Mouse (Mus musculus): ENCODE measurements around the gene Ucp3. TPM values are rescaled to one million over a fixed set of nuclear protein-coding genes. Genes with fewer than 3 reads are reported as not detected.

The Ucp3 gene
- polyA plus RNA-seq, 1 experiment from 2014 or later = not detected

GRCm38 (mm10) chr7:100495042-100495441 lies 22.3 kb downstream of the Ucp3 start:
- Histone ChIP-seq H3K4me1 (peaks cover 36% of the 10 kb centered on the region), H3K27me3 (replicated peaks) (peaks cover 10% of the 10 kb centered on the region; the same call in 1 of the 2 replicates), H3K4me3 (no peak overlapping the region), H3K36me3 (peaks cover 11% of the 10 kb centered on the region; the same call in 1 of the 2 replicates), H3K9ac (0 out of 2 replicates have a peak overlapping the region, but pooled peaks have one; percentile 17), H3K4me2 (replicated peaks) (peak overlapping the region; percentile 86), H3K9me3 (no peaks in the 10 kb centered on the region), H3K27ac (no peak overlapping the region)
- 63% methylated on average over 8 of the region's 8 CpGs for WGBS
- ATAC-seq (ENCODE audit: low FRiP score, low read depth) = no peak

GRCm38 (mm10) chr7:100495581-100496251 lies 22.9 kb downstream of the Ucp3 start:
- H3K4me2 ChIP-seq (replicated peaks) = peak overlapping the region; percentile 86
- H3K4me3 ChIP-seq = no peak overlapping the region
- no peak overlapping the region for H3K27ac ChIP-seq
- no peaks in the 10 kb centered on the region for H3K9me3 ChIP-seq
- peaks cover 36% of the 10 kb centered on the region for H3K4me1 ChIP-seq
- WGBS = 31% methylated on average over 11 of the region's 11 CpGs
- H3K9ac ChIP-seq = 0 out of 2 replicates have a peak overlapping the region, but pooled peaks have one; percentile 17
- ATAC-seq (ENCODE audit: low FRiP score, low read depth) = peak; percentile 59
- H3K36me3 ChIP-seq = peaks cover 11% of the 10 kb centered on the region; the same call in 1 of the 2 replicates
- peaks cover 10% of the 10 kb centered on the region; the same call in 1 of the 2 replicates for H3K27me3 ChIP-seq (replicated peaks)

DNA sequence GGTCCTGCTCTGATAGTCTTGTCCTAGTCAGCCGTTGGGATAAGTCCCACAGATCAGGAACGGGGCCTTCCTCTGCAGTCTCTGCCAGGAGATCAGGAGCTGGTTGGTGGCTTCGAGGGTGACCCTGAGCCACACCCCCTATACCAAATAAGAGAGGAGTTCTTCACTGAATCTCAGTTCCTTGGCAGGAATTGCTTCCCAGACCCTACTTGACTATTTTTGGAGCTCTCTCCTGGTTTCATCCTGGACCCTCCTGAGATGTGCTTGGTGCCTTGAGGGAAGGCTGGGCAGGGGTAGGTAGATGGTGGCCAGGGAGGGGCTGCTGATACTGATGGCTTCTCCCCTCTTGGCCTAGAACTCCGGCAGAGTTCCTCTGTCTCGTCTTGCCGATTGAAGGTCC lies 23.6 kb downstream of the Ucp3 start:
- no peaks in the 10 kb centered on the region for H3K9me3 ChIP-seq
- H3K4me2 ChIP-seq (replicated peaks) = peak overlapping the region; percentile 86
- 80% methylated on average over 6 of the region's 6 CpGs for WGBS
- H3K27ac ChIP-seq = no peak overlapping the region
- peaks cover 11% of the 10 kb centered on the region; the same call in 1 of the 2 replicates for H3K36me3 ChIP-seq
- H3K4me1 ChIP-seq = peaks cover 36% of the 10 kb centered on the region
- no peak for ATAC-seq (ENCODE audit: low FRiP score, low read depth)
- no peak overlapping the region for H3K9ac ChIP-seq
- peaks cover 10% of the 10 kb centered on the region; the same call in 1 of the 2 replicates for H3K27me3 ChIP-seq (replicated peaks)
- H3K4me3 ChIP-seq = no peak overlapping the region

GRCm38 (mm10) chr7:100496791-100497190 lies 24.0 kb downstream of the Ucp3 start:
- 97% methylated on average over 9 of the region's 9 CpGs for WGBS
- Histone ChIP-seq H3K4me2 (replicated peaks) (no peak overlapping the region), H3K27me3 (replicated peaks) (peaks cover 10% of the 10 kb centered on the region; the same call in 1 of the 2 replicates), H3K9me3 (no peaks in the 10 kb centered on the region), H3K4me1 (peaks cover 36% of the 10 kb centered on the region), H3K36me3 (peaks cover 11% of the 10 kb centered on the region; the same call in 1 of the 2 replicates), H3K4me3 (no peak overlapping the region), H3K27ac (no peak overlapping the region), H3K9ac (no peak overlapping the region)
- ATAC-seq (ENCODE audit: low FRiP score, low read depth) = no peak

- 89% methylated on average over 4 of the region's 4 CpGs for WGBS
- H3K27me3 ChIP-seq (replicated peaks) = peaks cover 8% of the 10 kb centered on the region; the same call in 1 of the 2 replicates
- H3K4me2 ChIP-seq (replicated peaks) = no peak overlapping the region
- no peak overlapping the region for H3K27ac ChIP-seq
- no peak for ATAC-seq (ENCODE audit: low FRiP score, low read depth)
- H3K9ac ChIP-seq = no peak overlapping the region
- H3K4me3 ChIP-seq = no peak overlapping the region
- H3K36me3 ChIP-seq = peaks cover 11% of the 10 kb centered on the region; the same call in 1 of the 2 replicates
- H3K9me3 ChIP-seq = no peaks in the 10 kb centered on the region
- peaks cover 34% of the 10 kb centered on the region for H3K4me1 ChIP-seq
These were observed 24.6 kb downstream of the Ucp3 start for GRCm38 (mm10) chr7:100497402-100497801.

GRCm38 (mm10) chr7:100497982-100498381 lies 25.2 kb downstream of the Ucp3 start:
- no peak overlapping the region for H3K4me2 ChIP-seq (replicated peaks)
- no peaks in the 10 kb centered on the region for H3K9me3 ChIP-seq
- H3K36me3 ChIP-seq = peaks cover 11% of the 10 kb centered on the region; the same call in 1 of the 2 replicates
- H3K9ac ChIP-seq = no peak overlapping the region
- no peak overlapping the region for H3K27ac ChIP-seq
- no peak overlapping the region for H3K4me3 ChIP-seq
- 0 out of 2 replicates have a peak, but pooled peaks cover 3% of the 10 kb centered on the region for H3K27me3 ChIP-seq (replicated peaks)
- WGBS = 91% methylated on average over 13 of the region's 13 CpGs
- ATAC-seq (ENCODE audit: low FRiP score, low read depth) = no peak
- peaks cover 29% of the 10 kb centered on the region for H3K4me1 ChIP-seq

DNA sequence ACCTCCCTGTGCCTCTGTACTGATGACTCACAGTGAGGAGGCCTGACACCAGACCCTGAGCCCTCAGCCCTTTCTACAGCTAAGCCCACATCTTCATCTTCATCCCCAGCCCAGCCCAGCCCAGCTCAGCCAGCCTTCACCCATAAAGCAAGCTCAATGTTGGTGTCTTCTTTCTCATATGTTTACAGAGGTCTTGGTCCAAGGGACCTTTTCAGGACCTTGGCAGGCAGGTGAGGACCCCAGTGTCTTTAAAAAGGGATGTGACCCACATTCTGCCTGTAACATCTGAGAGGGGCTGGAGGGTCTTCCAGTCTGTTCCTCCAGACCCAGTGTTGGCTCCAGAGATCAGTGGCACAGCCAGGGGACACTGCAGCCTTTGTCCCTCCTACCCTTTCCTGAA lies 26.7 kb downstream of the Ucp3 start:
- Histone ChIP-seq H3K4me3 (no peak overlapping the region), H3K4me1 (peaks cover 18% of the 10 kb centered on the region), H3K9ac (no peak overlapping the region), H3K27me3 (replicated peaks) (no peaks in the 10 kb centered on the region), H3K36me3 (peaks cover 11% of the 10 kb centered on the region; the same call in 1 of the 2 replicates), H3K9me3 (no peaks in the 10 kb centered on the region), H3K27ac (no peak overlapping the region), H3K4me2 (replicated peaks) (no peak overlapping the region)
- no peak for ATAC-seq (ENCODE audit: low FRiP score, low read depth)

DNA sequence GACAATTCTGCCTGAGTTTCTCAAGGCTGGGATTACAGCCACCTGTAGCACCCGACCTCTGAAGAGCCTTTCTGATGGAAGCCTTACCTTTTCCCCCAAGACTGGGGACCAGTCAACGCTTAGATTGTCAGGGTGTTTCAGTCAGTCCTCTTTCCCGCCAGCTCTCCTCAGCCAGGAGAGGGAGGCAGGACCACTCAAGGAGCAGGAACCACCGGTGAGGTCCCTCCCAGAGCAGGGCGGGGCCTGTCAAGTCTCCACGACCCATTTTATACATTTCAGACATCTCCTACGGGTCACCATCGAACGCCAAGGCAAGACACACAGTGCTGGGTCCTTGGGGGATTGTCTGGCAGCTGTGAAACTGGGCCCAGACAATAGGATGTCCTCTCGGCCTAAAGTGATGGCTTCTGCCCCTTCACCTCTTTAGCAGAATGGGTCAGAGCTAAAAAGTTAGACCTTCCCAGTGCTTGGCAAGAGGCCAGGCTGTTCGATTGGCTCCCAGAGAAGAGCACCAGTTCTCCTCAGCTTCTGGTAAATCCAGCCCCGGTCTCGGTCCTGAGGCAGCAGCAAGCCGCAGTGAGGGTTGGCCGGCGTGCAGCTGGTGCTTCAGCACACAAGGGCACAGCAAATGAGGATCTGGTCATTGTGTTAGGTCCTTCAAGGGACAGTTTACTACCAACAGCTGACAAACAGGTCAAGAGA lies 27.6 kb downstream of the Ucp3 start:
- no peak for ATAC-seq (ENCODE audit: low FRiP score, low read depth)

DNA sequence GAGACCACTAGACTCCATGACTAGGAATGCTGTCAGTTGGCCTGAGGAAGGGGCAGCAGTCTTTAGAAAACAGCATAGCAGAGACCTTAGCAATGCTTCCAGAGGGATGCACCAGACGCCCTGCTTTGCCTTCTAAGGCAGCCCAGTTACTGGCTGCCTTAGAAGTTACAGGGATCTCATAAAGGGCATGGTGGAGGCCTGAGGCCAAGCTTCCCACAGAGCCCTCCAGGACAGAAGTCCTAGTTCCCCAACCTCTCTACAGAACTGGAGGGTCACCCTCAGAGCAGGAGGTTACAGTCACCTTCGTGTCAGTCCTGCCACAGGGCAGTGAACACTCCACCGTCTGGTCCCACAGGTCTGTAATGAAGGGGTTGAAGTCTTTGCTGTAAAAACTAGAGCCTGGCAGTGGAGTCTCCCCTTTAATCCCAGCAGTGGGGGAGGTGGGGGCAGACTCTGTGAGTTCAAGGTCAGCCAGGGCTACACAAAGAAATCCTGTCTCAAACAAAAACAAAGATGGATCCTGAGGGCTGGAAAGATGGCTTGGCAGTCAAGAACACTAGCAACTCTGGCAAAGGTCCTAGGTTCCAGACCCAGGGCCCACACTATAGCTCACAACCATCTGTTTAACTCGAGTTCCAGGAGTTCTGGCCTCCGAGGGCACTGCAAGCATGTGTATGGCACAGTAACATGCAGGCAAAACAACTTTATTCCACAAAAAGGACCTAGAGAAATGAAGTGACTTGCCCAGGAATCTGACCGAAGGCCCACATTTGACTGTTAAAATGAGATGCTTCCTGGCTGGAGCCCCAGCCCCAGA lies 28.4 kb downstream of the Ucp3 start:
- H3K4me3 ChIP-seq = no peak overlapping the region
- H3K9ac ChIP-seq = no peak overlapping the region
- H3K4me1 ChIP-seq = peaks cover 4% of the 10 kb centered on the region; the same call in 1 of the 2 replicates
- H3K27me3 ChIP-seq (replicated peaks) = no peaks in the 10 kb centered on the region
- H3K9me3 ChIP-seq = no peaks in the 10 kb centered on the region
- 73% methylated on average over 6 of the region's 6 CpGs for WGBS
- no peak for ATAC-seq (ENCODE audit: low FRiP score, low read depth)
- no peak overlapping the region for H3K4me2 ChIP-seq (replicated peaks)
- peaks cover 11% of the 10 kb centered on the region; the same call in 1 of the 2 replicates for H3K36me3 ChIP-seq
- no peak overlapping the region for H3K27ac ChIP-seq

More for the DNA sequence above, 27.6 kb downstream of the Ucp3 start:
- peaks cover 11% of the 10 kb centered on the region; the same call in 1 of the 2 replicates for H3K36me3 ChIP-seq
- no peaks in the 10 kb centered on the region for H3K27me3 ChIP-seq (replicated peaks)
- no peak overlapping the region for H3K27ac ChIP-seq
- no peak overlapping the region for H3K4me3 ChIP-seq
- no peak overlapping the region for H3K4me2 ChIP-seq (replicated peaks)
- no peak overlapping the region for H3K9ac ChIP-seq
- H3K9me3 ChIP-seq = no peaks in the 10 kb centered on the region
- WGBS = 70% methylated on average over 16 of the region's 16 CpGs
- H3K4me1 ChIP-seq = peaks cover 12% of the 10 kb centered on the region

DNA sequence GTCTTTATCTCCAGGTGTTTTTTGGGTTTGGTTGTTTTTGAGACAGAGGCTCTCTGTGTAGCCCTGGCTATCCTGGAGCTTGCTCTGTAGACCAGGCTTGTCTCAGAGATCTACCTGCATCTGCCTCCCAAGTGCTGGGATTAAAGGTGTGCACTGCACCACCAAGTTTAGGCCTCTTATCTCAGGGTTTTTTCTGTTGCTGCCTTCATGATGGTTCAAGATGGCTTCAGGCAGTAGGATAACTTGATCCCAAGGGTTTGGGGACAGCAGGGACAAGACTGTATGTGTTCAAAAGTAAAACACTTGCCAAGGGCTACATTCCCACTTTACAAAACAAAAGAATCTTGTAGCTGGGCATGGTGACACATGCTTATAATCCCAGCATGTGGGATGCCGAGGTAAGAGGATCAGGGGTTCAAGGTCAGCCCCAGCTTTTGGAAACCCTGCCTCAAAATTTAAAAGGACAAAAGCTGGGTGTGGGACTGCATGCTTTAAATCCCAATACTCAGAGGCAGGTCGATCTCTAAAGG lies 29.1 kb downstream of the Ucp3 start:
- Histone ChIP-seq H3K27me3 (replicated peaks) (no peaks in the 10 kb centered on the region), H3K9ac (no peak overlapping the region), H3K36me3 (peaks cover 11% of the 10 kb centered on the region; the same call in 1 of the 2 replicates), H3K4me3 (no peak overlapping the region), H3K27ac (no peak overlapping the region), H3K9me3 (no peaks in the 10 kb centered on the region), H3K4me1 (no peaks in the 10 kb centered on the region), H3K4me2 (replicated peaks) (no peak overlapping the region)
- 70% methylated on average over 2 of the region's 2 CpGs for WGBS
- ATAC-seq (ENCODE audit: low FRiP score, low read depth) = no peak

DNA sequence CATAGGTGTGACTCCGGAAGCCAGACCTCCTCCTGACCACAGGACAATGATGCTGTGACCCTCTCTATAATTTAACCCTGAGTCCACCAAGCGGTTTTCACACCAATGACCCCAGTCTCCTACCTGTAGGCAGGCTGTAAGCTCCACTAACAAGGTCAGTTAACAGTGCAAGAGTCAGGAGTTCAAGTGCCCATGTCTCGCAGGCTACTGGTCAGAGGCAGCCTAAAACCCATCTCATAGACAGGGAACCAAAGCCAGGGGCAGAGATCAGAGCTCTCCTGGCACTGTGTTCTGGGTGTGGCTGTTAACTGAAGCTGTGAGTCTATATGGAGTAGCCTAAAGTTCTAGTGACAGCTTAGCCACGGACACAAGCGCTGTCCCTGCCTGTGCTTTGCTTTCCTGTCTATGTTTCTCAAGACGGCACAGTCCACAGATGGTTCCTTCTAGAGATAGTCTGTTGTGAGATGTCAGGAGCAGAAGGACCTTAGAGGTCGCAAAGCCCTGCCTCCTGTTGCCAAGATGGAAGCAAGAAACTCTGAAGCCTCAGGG lies 29.7 kb downstream of the Ucp3 start:
- ATAC-seq (ENCODE audit: low FRiP score, low read depth) = no peak
- Histone ChIP-seq H3K27ac (no peak overlapping the region), H3K4me2 (replicated peaks) (no peak overlapping the region), H3K9me3 (no peaks in the 10 kb centered on the region), H3K27me3 (replicated peaks) (no peaks in the 10 kb centered on the region), H3K4me3 (no peak overlapping the region), H3K4me1 (no peaks in the 10 kb centered on the region), H3K36me3 (peaks cover 11% of the 10 kb centered on the region; the same call in 1 of the 2 replicates), H3K9ac (no peak overlapping the region)
- WGBS = 87% methylated on average over 7 of the region's 7 CpGs

Data from neural tube, embryonic 12.5 days (tissue).